Mouse (Mus musculus) neutrophil, adult 83 days (primary cell): ENCODE results near the gene Il1f9. TPM values are rescaled to one million over a fixed set of nuclear protein-coding genes. Genes with fewer than 3 reads are reported as not detected.

ENCODE experiments used
- total RNA-seq, 2 experiments: library from RNA; stranded (reverse); gene quantifications; one replicate each; pipeline ENCODE4 v1.2.4; 2023

Gene Il1f9
- total RNA-seq: 100 to 1,000 TPM; 203 to 221 TPM

GRCm38 (mm10) chr2:24186176-24186575 is at the start of gene Il1f9:
Gene Il1f9, plus strand, starts transcription at chr2:24186476.

DNA sequence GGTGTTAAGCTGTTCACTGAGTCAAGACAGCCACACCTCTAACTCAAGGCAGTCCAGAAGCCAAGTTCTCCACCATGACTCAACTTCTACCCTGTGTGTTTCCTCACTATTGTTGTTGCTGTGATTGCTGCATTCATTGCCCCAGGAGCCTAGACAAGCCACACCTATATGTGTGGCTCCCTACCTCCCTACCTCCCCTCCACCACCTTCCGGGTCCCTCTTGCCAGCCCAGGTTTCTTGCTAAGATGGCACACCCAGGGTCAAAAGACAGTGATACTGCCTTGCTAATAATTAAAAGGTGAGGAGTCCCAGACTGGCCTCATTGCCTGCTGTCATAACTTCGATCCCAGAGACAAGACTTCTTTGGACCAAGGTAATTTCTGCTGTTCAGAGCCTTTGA is 33.4 kb upstream of the Il1f9 start, which contains the start of gene Il1f8:
TSS of gene Il1f8 (plus strand) at position 301 of the 400 bp plus-strand sequence.

GRCm38 (mm10) chr2:24215118-24215517 is 28.8 kb downstream of the Il1f9 start, which contains the start of gene Il1f6:
Gene Il1f6, plus strand, starts transcription at chr2:24215418.

Other genes starting within 250 kb of the Il1f9 start
- 10 to 100 TPM; 10.4 to 13.2 TPM for gene Hnmt, start 137.1 kb upstream of the Il1f9 start, total RNA-seq
- gene Tbpl2, start 89.9 kb upstream of the Il1f9 start, total RNA-seq: not detected
- not detected for gene Il1f8, start 33.3 kb upstream of the Il1f9 start, total RNA-seq
- not detected for gene Il1f6, start 28.9 kb downstream of the Il1f9 start, total RNA-seq
- gene Il1f5, start 90.5 kb downstream of the Il1f9 start, total RNA-seq: not detected
- not detected for gene Il1f10, start 104.7 kb downstream of the Il1f9 start, total RNA-seq
- gene Il1rn, start 150.4 kb downstream of the Il1f9 start, total RNA-seq: 10 to 100 TPM; 92.4 to 94.5 TPM
- 100 to 1,000 TPM; 121 to 123 TPM for gene Psd4, start 181.1 kb downstream of the Il1f9 start, total RNA-seq